Mouse (Mus musculus) ES-E14 (cell line): ENCODE measurements at regions not wholly inside any gene's neighbourhood (a gene's known extent, or its start where the extent isn't known, plus 50 kb on each side); places are given as distances from the start of the nearest gene placed in this dataset.

Experiments
- DNase-seq: peaks from one replicate; pipeline ENCODE4 v3.0.0-alpha.2; 2013; ENCODE audit warnings: low read depth, low spot score
- H3K27ac ChIP-seq: 2 replicates; pipeline ENCODE4 v1.5.1; 2012; ENCODE audit warnings: low read depth, mild to moderate bottlenecking, low read length, moderate library complexity, mixed read lengths; ENCODE audit not compliant: poor library complexity, insufficient read depth, severe bottlenecking
- H3K36me3 ChIP-seq: 2 replicates; pipeline ENCODE4 v1.6.1; 2012; ENCODE audit warnings: mild to moderate bottlenecking, low read length, moderate library complexity, mixed read lengths; ENCODE audit not compliant: control insufficient read depth, poor library complexity, insufficient read depth, severe bottlenecking
- H3K4me1 ChIP-seq, 2 experiments: fragments of 150-350 bp in 1 of 2; sonication (generic) in 1 of 2; 2 replicates each; pipeline ENCODE4 v1.6.1; 2012; ENCODE audit warnings: low read length in 2 of 2, mild to moderate bottlenecking in 1 of 2, mixed read lengths in 1 of 2; ENCODE audit not compliant: control insufficient read depth in 2 of 2, insufficient read depth in 2 of 2, poor library complexity in 1 of 2
- H3K4me3 ChIP-seq, 2 experiments: fragments of 150-350 bp in 1 of 2; sonication (generic) in 1 of 2; 2 replicates each; pipeline ENCODE4 v1.5.1; 2012; ENCODE audit warnings: low read length in 2 of 2, low read depth in 1 of 2, mild to moderate bottlenecking in 1 of 2, mixed read lengths in 1 of 2; ENCODE audit not compliant: insufficient read depth in 1 of 2, poor library complexity in 1 of 2, severe bottlenecking in 1 of 2
- H3K9ac ChIP-seq: 2 replicates; pipeline ENCODE4 v1.6.1; 2012; ENCODE audit warnings: low read depth, mild to moderate bottlenecking, low read length, mixed read lengths; ENCODE audit not compliant: poor library complexity, insufficient read depth, severe bottlenecking
- H3K9me3 ChIP-seq: fragments of 150-350 bp; sonication (generic); 2 replicates; pipeline ENCODE4 v1.6.1; 2012; ENCODE audit warnings: low read depth, mild to moderate bottlenecking, low read length; ENCODE audit not compliant: control insufficient read depth, insufficient read depth
- CHD2 ChIP-seq: IDR thresholded peaks from 2 replicates; pipeline ENCODE4 v1.6.1; 2014; ENCODE audit warnings: mild to moderate bottlenecking, low read depth, low read length, inconsistent platforms
- HCFC1 ChIP-seq: IDR thresholded peaks from 2 replicates; pipeline ENCODE4 v1.6.1; 2012; ENCODE audit warnings: low read length, inconsistent platforms, borderline replicate concordance; ENCODE audit not compliant: insufficient read depth
- MAFK ChIP-seq: IDR thresholded peaks from 2 replicates; pipeline ENCODE4 v1.6.1; 2014; ENCODE audit warnings: mild to moderate bottlenecking, low read depth, low read length, inconsistent platforms; ENCODE audit not compliant: insufficient read depth
- ZC3H11A ChIP-seq: IDR thresholded peaks from 2 replicates; pipeline ENCODE4 v1.6.1; 2012; ENCODE audit warnings: low read depth, mild to moderate bottlenecking, inconsistent platforms, low read length, borderline replicate concordance
- ZNF384 ChIP-seq: IDR thresholded peaks from 2 replicates; pipeline ENCODE4 v1.6.1; 2012; ENCODE audit warnings: low read depth, low read length, inconsistent platforms
- in situ Hi-C, 2 experiments: fragments of 600-800 bp; cut with MboI; formaldehyde crosslinking; loops; one replicate each; pipeline ENCODE4 v1.15.1; 2025; ENCODE audit warnings: low sequenced_read_pairs in 2 of 2, inconsistent platforms in 1 of 2; ENCODE audit not compliant: unreplicated experiment in 2 of 2

GRCm38 (mm10) chr2:74199550-74199949, 288.4 kb upstream of the Atp5g3 start:
- no peak for DNase-seq
- Histone ChIP-seq H3K27ac (no peak overlapping the region), H3K4me3 (no peak overlapping the region), H3K36me3 (no peaks in the 10 kb centered on the region), H3K4me1 (no peaks in the 10 kb centered on the region), H3K9me3 (no peaks in the 10 kb centered on the region), H3K9ac (no peak overlapping the region)
- in situ Hi-C loops, result no loop called here
- TF ChIP-seq ZNF384 (no peak), ZC3H11A (no peak), MAFK (no peak), CHD2 (no peak), HCFC1 (no peak)

GRCm38 (mm10) chr2:74187963-74188790, 277.1 kb upstream of the Atp5g3 start:
- in situ Hi-C loops, result no loop called here

GRCm38 (mm10) chr2:74178106-74178505, 267.0 kb upstream of the Atp5g3 start:
- H3K9me3 ChIP-seq, result no peaks in the 10 kb centered on the region
- H3K4me3 ChIP-seq, result no peak overlapping the region
- H3K9ac ChIP-seq, result no peak overlapping the region
- no peak overlapping the region for H3K27ac ChIP-seq
- no peaks in the 10 kb centered on the region for H3K4me1 ChIP-seq
- no peak for TF ChIP-seq HCFC1
- no peak for TF ChIP-seq ZNF384
- no peak for TF ChIP-seq MAFK
- no peak for TF ChIP-seq ZC3H11A
- no peak for TF ChIP-seq CHD2
- in situ Hi-C loops, result no loop called here
- DNase-seq, result no peak
- no peaks in the 10 kb centered on the region for H3K36me3 ChIP-seq

More at GRCm38 (mm10) chr2:74187963-74188790, 277.1 kb upstream of the Atp5g3 start:
- H3K9me3 ChIP-seq, result no peaks in the 10 kb centered on the region
- H3K27ac ChIP-seq, result no peak overlapping the region
- DNase-seq, result no peak
- TF ChIP-seq HCFC1 (no peak), MAFK (no peak), ZNF384 (no peak), CHD2 (no peak)
- no peak overlapping the region for H3K4me3 ChIP-seq
- no peaks in the 10 kb centered on the region for H3K36me3 ChIP-seq
- no peak overlapping the region for H3K9ac ChIP-seq
- H3K4me1 ChIP-seq, result no peaks in the 10 kb centered on the region

GRCm38 (mm10) chr2:74168776-74169570, 257.8 kb upstream of the Atp5g3 start:
- TF ChIP-seq CHD2 (no peak), HCFC1 (no peak), MAFK (no peak), ZNF384 (no peak), ZC3H11A (no peak)
- Histone ChIP-seq H3K4me1 (peaks cover 0 to 2% of the 10 kb centered on the region in 2 experiments; a peak in 2 of 4 replicates), H3K27ac (no peak overlapping the region), H3K36me3 (no peaks in the 10 kb centered on the region), H3K9ac (no peak overlapping the region), H3K9me3 (no peaks in the 10 kb centered on the region), H3K4me3 (no peak overlapping the region)
- DNase-seq, result no peak
- in situ Hi-C loops, result no loop called here
